Mouse (Mus musculus) hindbrain, embryonic 11.5 days (tissue): Measurements from ENCODE around the gene Cep131. TPM values are rescaled to one million over a fixed set of nuclear protein-coding genes. Genes with fewer than 3 reads are reported as not detected.
A peak's percentile ranks its signal among the peaks of the same experiment; 100 is the strongest.

ENCODE experiments used
- ATAC-seq: fragments of 200-750 bp; cut with Nextera tagmentation; 2 replicates; pipeline ENCODE4 v1.8.0; 2017; ENCODE audit warnings: mild to moderate bottlenecking, moderate TSS enrichment, moderate library complexity; ENCODE audit not compliant: low FRiP score
- DNase-seq: peaks from one replicate; pipeline ENCODE4 v3.0.0-alpha.2; 2015; ENCODE audit warnings: low spot score
- H3K27ac ChIP-seq: fragments of 300-500 bp; sonication (generic); 2 replicates; pipeline ENCODE4 v1.5.1; 2014; ENCODE audit warnings: mild to moderate bottlenecking, low read depth, low read length
- H3K27me3 ChIP-seq: fragments of 300-500 bp; sonication (generic); 2 replicates; pipeline ENCODE4 v1.6.1; 2014; ENCODE audit warnings: mild to moderate bottlenecking, low read length, moderate library complexity, mixed read lengths; ENCODE audit not compliant: control insufficient read depth, insufficient read depth
- H3K36me3 ChIP-seq: fragments of 300-500 bp; sonication (generic); 2 replicates; pipeline ENCODE4 v1.6.1; 2014; ENCODE audit warnings: mild to moderate bottlenecking, low read length, moderate library complexity, mixed read lengths; ENCODE audit not compliant: control insufficient read depth, insufficient read depth
- H3K4me1 ChIP-seq: fragments of 300-500 bp; sonication (generic); replicated peaks from 2 replicates; pipeline ENCODE4 v1.6.1; 2014; ENCODE audit warnings: low read length, mixed read lengths; ENCODE audit not compliant: control insufficient read depth, insufficient read depth
- H3K4me2 ChIP-seq: fragments of 300-500 bp; sonication (generic); replicated peaks from 2 replicates; pipeline ENCODE4 v1.6.1; 2014; ENCODE audit warnings: mild to moderate bottlenecking, low read depth, low read length
- H3K4me3 ChIP-seq: fragments of 300-500 bp; sonication (generic); 2 replicates; pipeline ENCODE4 v1.5.1; 2014; ENCODE audit warnings: low read depth, low read length
- H3K9ac ChIP-seq: fragments of 300-500 bp; sonication (generic); 2 replicates; pipeline ENCODE4 v1.6.1; 2014; ENCODE audit warnings: low read depth, low read length
- H3K9me3 ChIP-seq: fragments of 300-500 bp; sonication (generic); 2 replicates; pipeline ENCODE4 v1.6.1; 2016; ENCODE audit warnings: low read length; ENCODE audit not compliant: control insufficient read depth
- WGBS: fragments of 180-500 bp; shearing (Covaris S2); extraction: QIAGEN DNeasy Blood & Tissue Kit; methylation state at CpG from one replicate; pipeline ENCODE4 v1.1.7; 2014; 5-methylcytosine and 5-hydroxymethylcytosine counted together
- polyA plus RNA-seq: library from polyadenylated mRNA; unstranded; fragments of >200 nt; fragmentation: Nextera tagmentation; extraction: Ambion mirVana; gene quantifications from 2 replicates; pipeline ENCODE4 v1.2.1, GENCODE M21; 2014

Gene Cep131
- polyA plus RNA-seq, 1 experiment from 2014 or later, result 24.6 TPM

DNA sequence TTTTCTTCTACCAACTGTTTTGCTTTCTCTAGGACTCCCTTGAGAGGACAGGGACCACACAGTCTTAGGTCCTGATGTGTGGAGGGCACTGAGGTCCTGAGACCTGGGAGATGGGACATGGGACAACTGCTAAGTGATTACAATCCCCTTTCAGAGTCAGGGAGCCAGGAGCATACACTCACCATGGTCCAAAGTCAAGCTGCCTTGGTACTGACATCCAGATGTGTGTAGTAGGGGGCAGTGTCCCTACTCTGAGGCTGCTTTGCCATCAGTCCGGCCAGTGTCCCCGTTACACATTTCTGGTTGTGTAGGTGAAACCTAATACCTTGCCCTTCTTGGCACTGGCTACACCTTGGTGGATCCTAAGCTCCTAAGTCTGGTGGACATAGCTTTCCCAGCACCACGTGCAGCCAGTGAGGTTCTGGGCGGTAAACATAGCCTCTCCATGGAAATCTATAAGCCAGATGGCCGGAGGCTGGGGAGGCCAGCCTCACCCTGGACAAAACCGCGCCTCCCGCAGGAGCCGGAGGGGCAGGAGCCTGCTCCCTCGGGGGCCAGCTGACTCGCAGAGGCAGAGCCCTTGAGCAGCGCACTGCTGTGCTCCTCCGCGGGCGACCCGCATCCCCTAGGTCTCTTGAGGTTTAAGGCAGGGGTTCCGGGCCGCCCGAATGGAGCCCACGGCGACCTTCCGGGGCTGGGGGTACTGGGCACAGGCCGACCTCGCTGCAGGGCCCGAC lies 568 bp downstream of the Cep131 start:
- 0% methylated on average over 25 of the region's 25 CpGs for WGBS
- H3K27ac ChIP-seq, result peak overlapping the region; percentile 89
- H3K36me3 ChIP-seq, result no peaks in the 10 kb centered on the region
- ATAC-seq (peak; percentile 55), DNase-seq (peak; percentile 60)
- H3K9me3 ChIP-seq, result no peaks in the 10 kb centered on the region
- peak overlapping the region; percentile 89 for H3K4me2 ChIP-seq
- no peaks in the 10 kb centered on the region for H3K27me3 ChIP-seq
- peaks cover 5% of the 10 kb centered on the region; the same call in 1 of the 2 replicates for H3K4me1 ChIP-seq
- H3K9ac ChIP-seq, result peak overlapping the region; percentile 96
- peak overlapping the region; percentile 97 for H3K4me3 ChIP-seq

DNA sequence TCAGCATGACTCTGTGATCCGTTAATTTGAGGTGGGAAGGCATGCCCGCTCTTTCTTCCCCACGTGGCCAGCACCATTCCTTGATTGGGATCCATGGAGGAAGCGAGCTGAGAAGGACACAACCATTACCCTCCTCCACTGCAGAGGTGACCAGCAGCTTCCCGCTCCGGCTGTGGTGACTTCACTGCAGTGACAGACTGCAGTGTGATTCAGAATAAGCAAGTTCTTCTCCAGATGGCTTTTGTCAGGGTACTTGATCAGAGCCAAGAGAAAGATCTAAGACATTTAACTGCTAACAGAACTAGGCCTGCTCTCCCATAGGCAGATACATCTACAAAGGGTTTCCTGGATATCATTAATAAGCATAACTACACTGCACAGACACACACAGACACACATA lies 6.3 kb downstream of the Cep131 start:
- DNase-seq (no peak), ATAC-seq (no peak)
- Histone ChIP-seq H3K27me3 (no peaks in the 10 kb centered on the region), H3K9me3 (no peaks in the 10 kb centered on the region), H3K4me3 (no peak overlapping the region), H3K36me3 (0 out of 2 replicates have a peak, but pooled peaks cover 5% of the 10 kb centered on the region), H3K9ac (no peak overlapping the region), H3K27ac (no peak overlapping the region), H3K4me2 (no peak overlapping the region), H3K4me1 (peaks cover 2% of the 10 kb centered on the region)
- 92% methylated on average over 6 of the region's 6 CpGs for WGBS

DNA sequence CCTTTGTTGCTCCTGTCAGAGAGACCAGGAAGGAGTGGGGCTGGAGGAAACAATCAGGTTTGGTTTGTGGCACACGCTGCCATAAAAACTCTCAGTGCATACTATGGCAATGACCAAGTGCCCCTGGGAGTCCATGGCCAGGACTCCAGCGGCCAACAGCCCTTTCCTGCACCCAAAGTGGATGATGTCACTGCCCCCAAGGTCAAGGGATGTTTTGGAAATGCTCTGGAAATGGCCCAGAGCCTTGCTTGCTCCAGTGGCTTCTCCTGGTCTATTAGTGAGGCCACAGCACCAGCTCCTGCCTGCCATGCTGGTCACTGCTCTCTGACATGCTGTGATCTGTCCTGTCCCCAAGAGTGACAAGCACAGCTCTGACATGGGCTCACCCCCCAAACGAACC lies 10.4 kb downstream of the Cep131 start:
- H3K4me1 ChIP-seq, result no peaks in the 10 kb centered on the region; the same call in 1 of the 2 replicates
- H3K4me3 ChIP-seq, result no peak overlapping the region
- no peak overlapping the region for H3K9ac ChIP-seq
- no peaks in the 10 kb centered on the region for H3K27me3 ChIP-seq
- H3K36me3 ChIP-seq, result 0 out of 2 replicates have a peak, but pooled peaks cover 8% of the 10 kb centered on the region
- no peak for DNase-seq
- no peak for ATAC-seq
- H3K9me3 ChIP-seq, result no peaks in the 10 kb centered on the region
- no peak overlapping the region for H3K27ac ChIP-seq
- 87% methylated on average over 3 of the region's 3 CpGs for WGBS
- no peak overlapping the region for H3K4me2 ChIP-seq

DNA sequence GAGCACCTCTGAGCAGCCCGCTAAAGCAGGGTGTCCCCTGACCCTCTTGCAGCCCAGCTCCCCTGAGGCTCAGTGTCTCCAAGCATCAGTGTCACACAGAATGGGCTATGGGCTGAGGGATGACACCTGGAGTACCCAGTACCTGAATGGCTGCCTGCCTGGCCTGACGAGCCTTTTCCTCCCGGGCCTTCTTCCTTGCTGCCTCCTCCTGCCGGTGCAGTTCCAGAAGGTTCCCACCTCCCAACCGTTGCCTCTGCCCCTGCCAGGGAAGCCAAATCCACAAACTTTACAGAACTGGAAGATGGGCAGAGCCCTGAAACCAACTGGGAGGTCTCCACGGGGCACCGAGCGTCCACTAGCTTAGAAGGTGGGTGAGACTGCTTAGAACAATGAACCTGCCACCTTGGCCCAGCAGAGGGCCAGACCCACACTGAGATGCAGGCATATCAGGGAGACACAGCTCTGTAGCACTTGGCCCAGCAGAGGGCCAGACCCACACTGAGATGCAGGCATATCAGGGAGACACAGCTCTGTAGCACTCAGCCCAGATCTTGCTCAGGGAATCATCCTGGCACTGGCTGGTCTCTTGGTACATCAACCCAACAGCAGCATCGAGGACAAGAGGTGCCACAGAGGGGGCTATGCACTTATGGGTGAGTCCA lies 13.5 kb downstream of the Cep131 start:
- Histone ChIP-seq H3K9me3 (no peaks in the 10 kb centered on the region), H3K4me2 (no peak overlapping the region), H3K36me3 (0 out of 2 replicates have a peak, but pooled peaks cover 5% of the 10 kb centered on the region), H3K4me1 (no peaks in the 10 kb centered on the region; the same call in 1 of the 2 replicates), H3K9ac (no peak overlapping the region), H3K4me3 (no peak overlapping the region), H3K27ac (no peak overlapping the region), H3K27me3 (0 out of 2 replicates have a peak, but pooled peaks cover 3% of the 10 kb centered on the region)
- 93% methylated on average over 9 of the region's 9 CpGs for WGBS
- ATAC-seq (no peak), DNase-seq (no peak)

DNA sequence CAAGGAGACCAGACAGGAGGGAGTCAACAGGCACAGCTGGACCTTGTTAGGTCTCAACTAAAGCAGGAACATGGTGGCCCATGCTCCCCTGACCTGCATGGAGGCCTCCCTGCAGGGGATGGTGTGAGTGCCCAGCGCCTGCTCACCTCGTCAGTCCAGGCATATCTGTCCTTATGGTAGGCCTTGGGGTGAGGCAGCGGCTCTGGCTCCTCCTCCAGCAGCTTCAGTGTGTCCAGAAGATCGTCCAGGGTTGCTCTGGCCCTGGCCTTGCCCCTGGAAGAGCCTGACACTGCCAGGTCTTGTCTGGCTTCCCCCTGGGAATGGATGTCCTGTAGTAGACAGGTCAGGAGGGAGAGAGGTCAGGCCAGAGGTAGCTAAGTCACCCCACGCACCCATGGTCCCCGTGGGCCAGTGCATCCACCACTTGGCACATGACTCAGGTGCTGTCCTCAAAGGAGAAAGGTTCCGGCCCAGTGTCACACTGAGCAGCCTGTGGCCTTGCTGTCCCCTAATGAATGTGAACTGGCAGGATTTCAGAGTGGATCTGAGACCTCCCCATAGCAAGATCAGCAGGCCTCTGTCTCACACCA lies 14.8 kb downstream of the Cep131 start:
- Histone ChIP-seq H3K4me2 (no peak overlapping the region), H3K4me3 (no peak overlapping the region), H3K27me3 (0 out of 2 replicates have a peak, but pooled peaks cover 3% of the 10 kb centered on the region), H3K9ac (0 out of 2 replicates have a peak overlapping the region, but pooled peaks have one; percentile 7), H3K4me1 (no peaks in the 10 kb centered on the region), H3K9me3 (no peaks in the 10 kb centered on the region), H3K27ac (no peak overlapping the region), H3K36me3 (peaks cover 7% of the 10 kb centered on the region; the same call in 1 of the 2 replicates)
- 75% methylated on average over 7 of the region's 7 CpGs for WGBS
- no peak for DNase-seq
- no peak for ATAC-seq

DNA sequence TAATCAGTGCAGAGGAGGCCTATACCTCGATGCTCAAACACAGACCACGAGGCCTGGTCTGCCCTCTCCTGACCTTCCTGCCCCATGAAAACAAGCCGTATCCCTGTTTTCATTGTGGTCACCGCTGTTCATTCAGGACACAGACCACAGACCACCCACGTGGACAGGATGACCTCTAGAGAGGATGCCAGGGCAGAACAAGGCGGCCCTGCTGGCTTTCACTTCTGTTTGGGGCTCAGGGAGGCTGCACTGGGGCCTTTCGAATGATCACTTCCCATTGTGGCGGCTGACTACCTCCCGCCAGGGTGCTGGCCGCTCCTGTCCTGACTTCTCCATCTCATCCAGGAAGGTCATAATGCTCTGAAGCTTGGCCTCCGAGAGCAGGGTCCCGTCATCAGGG lies 15.6 kb downstream of the Cep131 start:
- DNase-seq, result no peak
- H3K27ac ChIP-seq, result no peak overlapping the region
- no peak overlapping the region for H3K9ac ChIP-seq
- H3K4me2 ChIP-seq, result no peak overlapping the region
- no peaks in the 10 kb centered on the region for H3K4me1 ChIP-seq
- no peaks in the 10 kb centered on the region for H3K9me3 ChIP-seq
- WGBS, result 10% methylated on average over 12 of the region's 12 CpGs
- H3K36me3 ChIP-seq, result peaks cover 5% of the 10 kb centered on the region; the same call in 1 of the 2 replicates
- ATAC-seq, result no peak
- H3K4me3 ChIP-seq, result no peak overlapping the region
- 0 out of 2 replicates have a peak, but pooled peaks cover 3% of the 10 kb centered on the region for H3K27me3 ChIP-seq

DNA sequence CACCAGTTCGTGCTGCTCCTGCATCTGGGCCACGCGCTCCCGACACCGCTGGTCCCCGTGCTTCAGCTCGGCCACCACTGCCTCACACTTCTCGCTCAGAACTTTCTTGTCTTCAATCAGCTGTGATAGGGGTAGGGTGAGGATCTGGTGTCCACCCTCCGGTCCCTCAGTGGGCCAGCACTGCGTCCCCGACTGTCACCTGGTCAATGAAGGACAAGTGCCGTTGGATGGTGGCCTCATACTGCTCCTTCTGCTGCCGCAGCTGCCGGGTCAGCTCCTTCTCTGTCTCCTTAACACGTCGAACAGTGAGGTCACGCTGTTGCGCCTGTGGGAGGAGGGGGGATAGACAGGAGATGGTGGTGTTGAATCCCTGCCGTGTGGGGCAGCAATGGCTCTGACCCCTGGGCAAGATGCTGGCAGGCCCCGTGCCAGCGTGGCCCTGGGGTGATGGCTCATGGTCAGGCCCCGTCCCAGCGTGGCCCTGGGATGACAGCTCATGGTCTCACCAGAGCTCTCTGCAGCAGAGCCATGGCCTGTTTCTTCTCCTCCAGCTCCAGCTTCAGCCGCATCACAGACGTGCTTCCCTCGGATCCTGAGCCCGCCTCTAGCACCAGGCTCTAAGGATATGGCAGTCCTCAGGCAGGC lies 16.2 kb downstream of the Cep131 start:
- H3K27me3 ChIP-seq, result 0 out of 2 replicates have a peak, but pooled peaks cover 3% of the 10 kb centered on the region
- no peak overlapping the region for H3K9ac ChIP-seq
- no peak overlapping the region for H3K4me3 ChIP-seq
- no peak for ATAC-seq
- DNase-seq, result no peak
- WGBS, result 83% methylated on average over 27 of the region's 27 CpGs
- no peaks in the 10 kb centered on the region for H3K9me3 ChIP-seq
- H3K27ac ChIP-seq, result no peak overlapping the region
- H3K4me1 ChIP-seq, result no peaks in the 10 kb centered on the region
- H3K36me3 ChIP-seq, result peaks cover 5% of the 10 kb centered on the region; the same call in 1 of the 2 replicates
- no peak overlapping the region for H3K4me2 ChIP-seq

DNA sequence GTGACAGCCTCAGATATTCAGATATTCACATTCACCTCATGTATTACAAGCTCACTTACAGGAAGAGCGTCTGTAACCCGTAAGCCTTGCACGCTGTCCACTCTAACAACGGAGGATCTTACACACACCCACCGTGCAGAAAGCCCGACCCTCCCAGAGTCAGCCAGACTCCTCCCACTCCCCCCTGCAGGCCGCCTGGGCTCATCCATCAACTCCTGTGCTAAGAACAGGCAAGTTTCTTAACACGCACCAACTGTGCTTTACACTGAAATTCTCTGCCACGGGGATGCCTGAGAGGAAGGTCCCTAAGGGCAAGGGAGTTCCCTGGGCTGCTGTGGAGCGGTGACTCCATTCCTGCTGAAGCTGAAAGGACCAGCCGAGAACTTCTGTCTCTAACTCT lies 17.4 kb downstream of the Cep131 start:
- Histone ChIP-seq H3K27me3 (0 out of 2 replicates have a peak, but pooled peaks cover 3% of the 10 kb centered on the region), H3K9ac (no peak overlapping the region), H3K4me1 (no peaks in the 10 kb centered on the region), H3K36me3 (peaks cover 5% of the 10 kb centered on the region; the same call in 1 of the 2 replicates), H3K4me3 (no peak overlapping the region), H3K27ac (no peak overlapping the region), H3K4me2 (no peak overlapping the region), H3K9me3 (no peaks in the 10 kb centered on the region)
- DNase-seq, result peak; percentile 49
- ATAC-seq, result no peak
- WGBS, result 25% methylated on average over 11 of the region's 11 CpGs
